Mouse (Mus musculus) A20 (cell line): ENCODE measurements around the gene Uba52.
A peak's percentile ranks its signal among the peaks of the same experiment; 100 is the strongest.

Experiments used
- DNase-seq: peaks from one replicate; pipeline ENCODE4 v3.0.0-alpha.2; 2011; ENCODE audit warnings: low read depth, low spot score

The Uba52 gene

GRCm38 (mm10) chr8:70486191-70486681, 24.4 kb downstream of the Uba52 start:
- DNase-seq: no peak

DNA sequence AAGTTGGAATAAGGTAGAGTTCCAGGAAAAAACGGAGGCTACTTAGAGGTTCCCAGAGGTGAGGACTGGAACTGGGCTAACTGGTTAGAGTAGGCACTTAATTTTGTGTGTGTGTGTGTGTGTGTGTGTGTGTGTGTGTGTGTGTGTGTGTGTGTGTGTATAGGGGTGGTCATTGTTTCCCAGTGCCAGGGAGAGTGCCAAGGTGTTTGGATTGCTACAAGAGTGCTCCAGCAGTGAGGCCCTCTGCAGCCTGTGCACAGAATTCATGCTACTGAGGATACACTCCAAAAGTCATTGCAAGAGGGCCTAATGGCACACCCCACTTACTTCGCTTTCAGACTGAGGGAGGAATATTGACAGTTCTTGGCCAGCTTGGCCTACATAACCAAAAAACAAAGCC, 27.7 kb downstream of the Uba52 start:
- DNase-seq: no peak

DNA sequence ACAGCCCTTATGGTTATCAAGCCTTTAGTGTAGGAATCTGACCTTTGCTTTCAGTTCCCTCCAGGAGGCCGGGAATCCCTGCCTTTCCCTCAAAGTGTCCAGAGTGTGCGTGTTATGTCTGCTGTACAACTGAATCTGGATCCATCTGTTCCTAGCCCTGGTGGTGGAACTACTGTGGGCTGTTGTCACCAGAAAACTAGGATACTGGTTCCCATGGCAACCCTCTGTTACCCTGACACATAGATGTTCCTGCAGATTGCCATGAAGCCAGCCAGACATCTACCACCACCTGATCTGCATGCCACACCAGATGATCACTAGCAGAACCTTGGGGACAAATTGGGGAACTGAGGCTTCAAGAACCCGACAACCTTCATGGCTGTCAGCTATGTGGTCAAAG, 28.7 kb downstream of the Uba52 start:
- DNase-seq: no peak

- peak; percentile 81 for DNase-seq
Observed at GRCm38 (mm10) chr8:70477269-70477982, 33.2 kb downstream of the Uba52 start.

DNA sequence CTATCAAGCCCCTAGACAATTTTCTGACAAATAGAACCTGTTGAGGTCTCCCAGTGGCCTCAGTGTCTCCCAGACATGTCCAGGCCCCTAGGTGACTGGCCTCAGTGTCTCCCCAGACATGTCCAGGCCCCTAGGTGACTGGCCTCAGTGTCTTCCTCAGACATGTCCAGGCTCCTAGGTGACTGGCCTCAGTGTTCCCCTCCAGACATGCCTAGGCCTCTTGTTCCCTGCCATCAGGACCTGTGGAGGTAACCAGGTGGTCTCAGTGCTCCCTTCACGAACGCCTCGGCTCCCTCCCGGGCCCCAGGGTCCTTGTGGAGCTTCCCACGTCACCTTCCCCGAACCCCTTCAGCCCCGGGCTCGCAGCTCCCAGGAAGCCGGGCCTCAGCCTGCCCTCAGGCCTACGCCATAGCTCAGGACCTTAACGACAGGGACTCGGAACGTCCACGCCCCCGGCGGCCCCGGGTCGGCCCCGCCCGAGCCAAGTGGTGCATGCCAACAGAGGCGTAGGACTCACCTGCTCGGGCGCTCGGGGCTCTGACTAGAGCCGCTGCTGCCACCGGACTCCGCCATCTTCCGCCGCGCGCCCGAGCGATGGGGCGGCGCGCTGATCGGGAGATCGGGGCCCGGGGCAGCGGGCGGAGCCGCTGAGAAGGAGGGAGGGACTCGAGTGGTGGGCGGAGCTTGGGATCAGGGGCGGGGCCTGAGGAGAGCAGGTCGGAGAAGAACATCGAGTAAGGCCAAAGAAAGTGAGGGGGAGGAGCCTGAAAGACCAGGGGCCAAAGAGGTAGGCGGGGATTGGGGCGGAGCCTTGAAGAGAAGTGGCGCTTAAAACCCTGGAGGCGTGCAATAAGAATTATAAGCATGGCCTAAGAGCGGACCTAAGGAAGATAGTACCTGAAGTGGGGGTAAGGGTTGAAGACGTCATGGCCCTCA, 34.0 kb downstream of the Uba52 start, which contains the start of gene Klhl26:
TSS of gene Klhl26 (minus strand) at position 636 of the 936 bp plus-strand sequence.
- peak; percentile 99 for DNase-seq

DNA sequence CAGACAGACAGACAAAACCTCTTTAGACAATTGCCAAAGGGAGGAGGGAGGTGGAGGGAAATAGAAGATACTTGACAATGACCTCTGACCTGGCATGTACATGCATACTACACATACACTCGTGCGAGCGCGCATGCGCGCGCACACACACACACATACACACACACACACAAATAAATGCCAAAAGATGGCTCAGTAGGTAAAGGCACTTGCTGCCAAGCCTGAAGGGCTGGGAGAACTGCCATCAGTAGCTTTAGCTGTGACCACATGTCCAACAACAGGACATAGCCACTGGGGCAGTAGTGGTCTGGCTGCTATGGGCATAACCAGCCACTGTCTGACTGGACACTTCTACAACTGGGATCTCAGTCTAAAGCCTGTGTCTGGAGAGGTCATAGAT, 38.7 kb downstream of the Uba52 start:
- DNase-seq: no peak

GRCm38 (mm10) chr8:70469938-70470337, 40.7 kb downstream of the Uba52 start:
- DNase-seq: no peak

- no peak for DNase-seq
Observed at GRCm38 (mm10) chr8:70469295-70469916, 41.2 kb downstream of the Uba52 start.

- DNase-seq: no peak
Observed at GRCm38 (mm10) chr8:70468733-70469132, 41.9 kb downstream of the Uba52 start.

- DNase-seq: no peak
Observed at GRCm38 (mm10) chr8:70467907-70468306, 42.7 kb downstream of the Uba52 start.

- no peak for DNase-seq
Observed at GRCm38 (mm10) chr8:70467229-70467725, 43.3 kb downstream of the Uba52 start.

- DNase-seq: no peak
Observed at GRCm38 (mm10) chr8:70466771-70467170, 43.8 kb downstream of the Uba52 start.

DNA sequence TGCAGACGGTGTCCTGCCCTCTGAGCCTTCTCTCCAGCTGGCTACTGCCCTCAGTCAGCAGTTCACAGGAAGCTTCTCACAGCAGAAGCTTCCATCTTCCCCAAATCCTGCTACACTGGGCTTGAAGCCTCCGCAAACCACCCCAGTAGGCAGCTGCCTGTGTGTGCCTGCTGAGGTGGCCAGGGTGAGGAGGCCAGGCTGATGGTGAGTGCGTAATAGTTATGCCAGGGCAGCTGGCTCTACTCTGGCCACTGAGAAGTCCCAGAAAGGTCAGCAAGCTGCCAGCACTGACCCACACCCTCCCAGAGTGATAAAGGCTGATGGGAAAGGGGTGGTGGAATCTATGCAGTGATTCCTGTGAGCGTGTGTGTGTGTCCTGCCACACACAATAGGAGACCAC, 44.3 kb downstream of the Uba52 start:
- no peak for DNase-seq

DNA sequence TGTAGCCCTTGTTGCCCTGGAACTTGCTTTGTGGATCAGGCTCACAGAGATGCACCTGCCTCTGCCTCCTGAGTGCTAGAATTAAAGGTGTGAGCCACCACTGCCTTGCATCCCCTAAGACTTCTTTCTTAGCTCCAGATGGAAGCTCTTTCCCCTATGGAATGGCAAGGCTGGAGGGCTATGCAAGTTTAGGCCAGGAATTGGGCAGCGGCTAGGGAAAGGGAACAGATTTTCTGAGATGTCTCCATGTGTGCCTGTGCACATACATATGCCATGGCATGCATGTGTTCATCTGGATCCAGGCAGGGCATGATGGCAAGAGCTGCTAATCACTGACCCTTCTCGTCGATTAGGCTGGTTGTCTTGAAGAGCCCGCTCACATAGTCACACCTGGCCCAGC, 44.9 kb downstream of the Uba52 start:
- DNase-seq: no peak

DNA sequence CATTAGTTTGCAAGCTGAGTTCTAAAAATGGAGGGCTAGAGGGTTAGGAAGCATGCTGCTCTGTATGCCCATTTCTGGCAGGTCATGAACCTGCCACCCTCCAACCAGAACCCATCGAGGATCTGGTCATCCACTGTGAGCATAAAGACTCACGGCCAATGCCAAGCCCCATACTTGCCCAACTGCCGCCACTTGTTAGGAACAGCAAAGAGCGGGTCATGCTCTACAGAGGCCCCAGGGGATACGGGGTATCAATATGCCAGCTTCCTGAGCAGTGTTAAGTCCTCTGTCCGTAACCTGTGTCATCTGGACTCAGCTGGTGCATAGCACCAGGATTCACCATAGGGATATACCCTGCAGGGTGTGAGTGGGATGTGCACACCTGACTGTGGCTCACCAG, 46.4 kb downstream of the Uba52 start:
- DNase-seq: no peak

DNA sequence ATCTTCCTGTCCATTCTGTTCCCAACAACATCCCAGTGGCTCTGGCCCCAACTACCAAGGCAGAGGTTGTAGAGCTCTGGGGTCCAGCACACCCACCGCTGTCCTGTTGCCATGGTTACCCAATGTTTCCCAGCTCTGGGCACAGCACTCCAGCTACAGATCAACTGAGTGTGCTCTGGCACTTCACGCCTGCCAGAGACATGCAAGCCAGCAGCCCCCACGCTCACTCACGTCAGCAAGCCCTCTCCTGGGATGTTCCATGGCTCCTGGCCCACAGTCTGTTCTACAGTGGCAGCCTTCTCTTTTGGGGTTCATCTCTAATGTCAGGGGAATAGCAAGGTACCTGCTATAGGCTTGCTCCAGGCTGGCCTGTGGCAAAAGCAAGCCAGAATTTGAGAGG, 47.3 kb downstream of the Uba52 start:
- DNase-seq: no peak

DNA sequence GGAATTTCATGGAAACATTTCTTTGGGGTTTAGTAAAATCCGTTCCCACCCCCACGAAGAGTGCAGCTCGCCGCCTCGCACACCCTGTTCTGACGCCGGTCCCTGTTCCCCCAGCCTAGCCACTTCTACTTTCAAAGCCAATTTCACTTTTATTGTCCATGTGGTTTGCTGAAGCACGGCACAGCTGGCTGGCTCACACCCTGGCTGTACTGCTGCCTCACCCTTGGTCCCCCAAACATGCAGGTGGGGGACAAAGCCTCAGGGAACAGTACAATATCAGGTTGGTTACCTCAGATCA, 48.1 kb downstream of the Uba52 start:
- peak; percentile 29 for DNase-seq

DNA sequence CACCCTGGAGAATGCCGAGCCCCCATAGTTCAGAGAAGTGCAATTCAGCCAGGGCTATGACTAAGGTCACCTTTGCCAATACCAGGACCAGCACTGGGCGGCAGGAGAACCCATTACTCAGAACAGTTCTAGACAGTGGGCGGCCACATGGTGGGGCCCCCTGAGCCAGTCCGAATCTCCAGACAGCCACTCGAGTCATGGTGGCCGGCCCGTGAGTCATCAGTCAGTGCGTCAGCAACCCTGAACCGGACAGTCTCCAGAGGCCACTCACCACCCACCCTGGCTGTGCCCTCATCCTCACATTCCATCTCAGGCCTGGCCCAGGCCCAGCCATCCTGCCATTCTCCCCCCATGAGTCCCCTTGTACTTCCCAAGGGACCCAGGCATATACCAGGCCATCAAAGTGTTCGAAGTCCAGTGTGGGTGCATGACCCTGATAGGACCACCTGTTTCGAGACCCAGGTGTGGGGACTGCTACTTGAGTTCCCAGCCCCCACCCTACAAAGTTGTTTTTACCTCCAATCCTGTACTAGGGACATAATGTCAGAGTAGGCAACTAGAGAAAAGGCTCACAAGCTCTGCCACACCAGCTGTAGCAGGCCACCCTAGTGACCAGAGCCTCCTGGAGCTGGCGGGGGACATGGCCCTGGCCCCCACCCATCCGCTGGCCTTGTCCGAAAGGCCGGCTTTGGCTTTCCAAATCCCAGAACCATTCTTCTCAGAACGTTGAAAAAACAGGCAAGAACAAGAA, 48.7 kb downstream of the Uba52 start:
- no peak for DNase-seq

DNA sequence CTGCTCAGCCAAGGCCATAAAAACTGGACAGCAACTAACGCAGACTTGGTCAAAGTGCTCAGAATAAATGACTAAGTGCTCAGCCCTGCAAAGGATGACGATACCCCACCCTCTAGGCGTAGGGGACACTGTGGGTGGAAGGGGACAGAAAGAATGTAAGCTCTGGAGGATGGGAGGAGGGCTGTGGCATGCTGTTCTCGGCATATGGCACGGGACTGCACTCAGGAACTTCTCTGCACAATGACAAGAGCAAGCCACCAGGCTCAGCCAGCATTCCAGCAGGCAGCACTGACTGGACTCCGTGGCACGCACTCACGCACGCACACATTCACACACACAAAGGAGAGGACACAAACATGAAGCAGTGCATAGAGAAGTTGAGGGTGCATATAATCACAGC, 50.0 kb downstream of the Uba52 start:
- DNase-seq: no peak

- no peak for DNase-seq
Observed at GRCm38 (mm10) chr8:70460199-70460598, 50.4 kb downstream of the Uba52 start.

GRCm38 (mm10) chr8:70459636-70460035, 51.0 kb downstream of the Uba52 start:
- DNase-seq: no peak
